Mouse (Mus musculus) 416B (cell line): ENCODE measurements around the gene Psg17.
"Not testable (repeated sequence)": the region's sequence is repeated elsewhere in the genome, so short reads cannot be mapped to it uniquely, and the experiment has no call there.

Experiments
- DNase-seq: peaks from one replicate; pipeline ENCODE4 v3.0.0; 2011; ENCODE audit warnings: low read depth

Gene Psg17

DNA sequence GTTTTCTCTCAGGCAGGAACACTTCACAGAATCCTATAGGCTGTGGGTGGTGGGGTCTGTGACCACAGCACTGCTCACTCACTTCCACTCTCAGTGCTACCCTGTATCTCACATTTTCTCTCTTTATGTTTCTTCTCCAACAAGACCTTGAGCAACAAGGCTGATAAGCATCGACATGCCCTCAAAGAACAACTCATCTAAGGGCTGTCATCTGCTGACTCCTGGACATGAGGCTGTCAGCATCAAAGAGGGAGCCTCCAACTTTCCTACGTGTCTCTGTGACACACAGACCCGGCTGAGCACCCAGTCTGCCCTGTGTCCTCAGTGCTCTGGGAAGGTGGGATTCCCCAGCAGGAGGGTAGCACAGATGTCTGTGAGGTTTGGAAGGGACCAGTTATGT, at the start of gene Psg17:
TSS of gene Psg17 (minus strand) at position 101 of the 400 bp plus-strand sequence.
- no peak for DNase-seq

- not testable (repeated sequence) for DNase-seq
These were observed 49.6 kb upstream of the Psg17 start, which contains the start of gene Pglyrp1 for GRCm38 (mm10) chr7:18871031-18871430. Gene Pglyrp1 (plus strand): TSS chr7:18871331.

GRCm38 (mm10) chr7:18868491-18868890, 47.1 kb upstream of the Psg17 start:
- DNase-seq: no peak

DNA sequence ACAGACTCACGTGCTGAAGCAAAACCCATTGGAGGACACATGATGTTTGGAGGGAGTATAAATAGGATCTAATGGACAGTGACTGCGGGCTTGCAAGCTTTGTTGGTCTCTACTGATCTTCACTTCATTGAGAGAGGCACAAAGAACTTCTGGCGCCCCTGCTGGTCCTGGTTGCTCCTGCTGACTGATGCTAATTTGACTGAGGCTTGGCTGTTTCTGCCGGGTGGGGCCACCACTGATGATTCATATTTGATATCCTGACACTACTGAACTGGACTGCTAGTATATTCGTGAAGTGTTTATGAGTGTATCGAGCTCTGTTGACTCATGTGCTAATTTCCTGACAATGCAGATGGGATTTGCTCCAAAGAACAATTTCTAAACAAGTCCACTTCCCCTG, 41.4 kb upstream of the Psg17 start:
- peak; percentile 39 for DNase-seq

DNA sequence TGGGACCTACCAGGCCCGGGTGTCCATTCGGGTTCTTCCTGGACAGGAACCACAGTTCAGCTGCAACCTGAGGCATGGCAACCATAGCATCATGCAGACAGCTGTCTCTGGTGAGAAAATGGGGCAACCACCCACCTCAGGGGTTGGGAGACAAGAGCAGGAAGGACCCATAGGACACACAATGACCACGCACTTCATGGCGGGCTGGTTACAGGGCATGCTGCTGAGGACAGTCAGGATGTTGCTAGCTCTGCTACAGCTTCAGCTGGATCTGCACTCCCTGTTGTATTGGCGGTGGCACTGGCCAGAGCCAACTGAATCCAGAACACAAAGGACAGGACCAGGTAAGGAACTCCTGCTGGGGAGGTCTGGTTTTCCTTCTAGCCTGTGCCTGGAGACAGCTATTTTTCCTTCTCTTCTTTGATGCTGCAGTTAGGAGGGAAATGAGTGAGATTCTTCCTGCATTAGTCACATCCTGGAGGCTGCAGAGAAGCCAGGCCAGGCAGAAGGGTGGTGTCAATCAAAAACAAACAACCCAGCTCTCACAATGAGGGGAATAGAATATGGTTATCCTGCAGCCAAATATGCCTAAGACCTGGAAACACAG, 37.0 kb upstream of the Psg17 start:
- DNase-seq: peak; percentile 59

DNA sequence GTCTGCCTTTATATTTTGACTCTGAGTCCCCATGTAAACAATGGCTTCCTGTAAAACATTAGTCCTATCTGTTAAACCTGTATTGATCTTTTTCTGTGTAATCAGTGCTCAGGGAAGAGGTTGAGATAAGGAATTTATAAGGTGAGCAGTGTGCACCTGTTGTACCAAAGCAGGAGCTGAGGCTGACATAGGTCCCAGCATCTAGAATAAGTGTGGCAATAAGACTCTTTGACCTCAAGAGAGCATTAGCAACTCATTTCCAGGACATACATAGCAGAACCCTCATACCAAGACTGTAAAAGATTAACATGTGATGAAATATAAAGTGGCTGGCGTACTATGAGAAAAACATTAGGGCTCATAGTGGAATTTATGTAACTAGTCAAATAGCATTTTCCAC, 27.0 kb upstream of the Psg17 start:
- no peak for DNase-seq

DNA sequence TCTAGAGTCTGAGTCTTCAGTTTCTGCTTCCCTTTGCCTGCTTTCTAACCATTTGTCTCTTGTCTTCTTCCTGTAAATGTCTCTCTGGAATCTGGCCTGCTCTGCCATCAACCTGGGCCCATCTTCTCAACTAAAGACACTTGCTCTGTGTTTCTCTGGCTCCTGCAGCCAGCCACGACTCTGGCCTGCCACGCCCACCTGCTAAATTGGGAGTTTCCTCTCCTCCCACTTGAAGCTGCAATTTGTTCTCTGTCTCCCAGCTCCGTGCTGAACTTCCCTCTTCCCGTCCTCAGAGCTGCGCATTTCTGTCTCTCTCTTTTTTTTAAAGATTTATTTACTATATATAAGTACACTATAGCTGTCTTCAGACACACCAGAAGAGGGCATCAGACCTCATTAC, 23.4 kb upstream of the Psg17 start:
- no peak for DNase-seq

DNA sequence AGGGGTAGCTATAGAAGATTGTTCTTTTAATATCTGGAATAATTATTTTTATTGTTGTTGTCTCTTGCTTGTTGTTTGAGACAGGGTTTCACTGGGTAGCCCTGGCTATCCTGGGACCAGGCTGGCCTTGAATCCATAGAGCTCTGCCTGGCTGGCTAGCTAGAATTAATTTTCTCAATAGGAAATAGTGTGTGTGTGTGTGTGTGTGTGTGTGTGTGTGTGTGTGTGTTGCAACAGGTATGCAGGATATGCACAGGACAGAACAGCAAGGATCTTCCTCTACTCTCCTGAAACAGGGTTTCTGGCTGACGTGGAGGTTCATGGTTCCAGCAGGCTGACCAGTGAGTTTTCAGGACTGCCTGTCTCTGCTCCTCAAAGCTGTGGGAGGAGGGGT, 19.8 kb upstream of the Psg17 start:
- DNase-seq: no peak

GRCm38 (mm10) chr7:18840386-18841173, 19.2 kb upstream of the Psg17 start:
- peak; percentile 84 for DNase-seq

- DNase-seq: peak; percentile 23
These were observed 18.5 kb upstream of the Psg17 start, which contains the start of gene Mill2 for GRCm38 (mm10) chr7:18839865-18840264. Gene Mill2 (plus strand): TSS chr7:18839966.

- DNase-seq: no peak
These were observed 10.9 kb upstream of the Psg17 start for GRCm38 (mm10) chr7:18832298-18832697.

DNA sequence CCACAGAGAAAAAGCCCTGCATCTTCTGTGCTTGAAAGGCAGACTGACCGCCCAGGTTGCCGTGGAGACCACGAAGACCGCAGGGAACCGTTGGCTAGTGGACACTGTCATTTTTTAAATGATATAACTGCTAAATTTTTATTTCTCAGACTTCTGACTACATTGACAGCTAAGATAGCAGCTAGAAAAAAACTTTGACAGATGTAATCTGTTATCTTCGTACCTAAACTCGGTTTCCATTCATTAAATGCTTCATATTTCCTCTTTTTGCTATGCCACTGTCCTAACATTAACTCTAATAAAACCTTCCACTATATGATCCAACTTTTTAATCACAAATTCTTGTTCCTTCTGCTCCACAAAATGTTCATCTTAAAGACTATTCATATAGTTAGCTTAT, 8.1 kb upstream of the Psg17 start:
- no peak for DNase-seq

DNA sequence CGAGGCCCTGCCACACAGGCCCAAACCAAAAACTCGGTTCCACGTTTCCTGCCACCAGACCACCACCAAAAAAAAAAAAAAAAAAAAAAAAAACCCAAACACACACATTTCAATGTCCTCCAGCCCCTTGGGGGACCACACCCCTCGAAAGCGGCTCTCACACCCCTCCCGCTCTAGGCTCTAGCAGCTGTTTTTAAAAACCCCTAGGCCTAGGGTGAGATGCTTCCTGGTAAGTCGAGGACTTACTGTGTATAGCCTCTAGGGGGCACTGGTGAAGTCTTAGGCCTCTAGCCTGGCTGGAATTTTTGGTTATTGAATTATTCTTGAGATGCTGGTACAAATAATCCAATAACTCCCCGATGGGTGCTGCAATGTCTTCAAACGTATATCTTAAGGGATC, 7.2 kb upstream of the Psg17 start:
- DNase-seq: peak; percentile 56

GRCm38 (mm10) chr7:18827792-18828546, 6.6 kb upstream of the Psg17 start:
- DNase-seq: no peak

DNA sequence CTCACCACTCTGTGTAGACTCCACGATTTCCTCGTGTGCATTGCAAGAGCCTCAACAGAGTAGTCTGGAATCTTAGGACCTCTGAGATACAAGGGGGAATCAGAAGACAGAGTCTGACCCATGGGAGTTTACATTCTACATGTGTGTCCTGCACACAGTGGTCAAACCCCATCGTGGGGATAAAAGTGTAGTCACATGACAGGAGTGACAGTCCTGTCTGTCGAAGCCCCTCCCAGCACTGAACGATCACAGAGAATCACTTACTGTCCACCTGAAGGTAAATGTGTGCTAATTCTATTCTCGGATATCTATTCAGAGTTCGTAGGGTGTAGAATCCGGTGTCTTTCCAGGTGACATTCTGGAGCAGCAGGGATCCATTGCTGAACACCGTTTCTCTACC, 3.1 kb downstream of the Psg17 start:
- no peak for DNase-seq

- peak; percentile 32 for DNase-seq
These were observed 17.9 kb downstream of the Psg17 start for GRCm38 (mm10) chr7:18803526-18803925.

DNA sequence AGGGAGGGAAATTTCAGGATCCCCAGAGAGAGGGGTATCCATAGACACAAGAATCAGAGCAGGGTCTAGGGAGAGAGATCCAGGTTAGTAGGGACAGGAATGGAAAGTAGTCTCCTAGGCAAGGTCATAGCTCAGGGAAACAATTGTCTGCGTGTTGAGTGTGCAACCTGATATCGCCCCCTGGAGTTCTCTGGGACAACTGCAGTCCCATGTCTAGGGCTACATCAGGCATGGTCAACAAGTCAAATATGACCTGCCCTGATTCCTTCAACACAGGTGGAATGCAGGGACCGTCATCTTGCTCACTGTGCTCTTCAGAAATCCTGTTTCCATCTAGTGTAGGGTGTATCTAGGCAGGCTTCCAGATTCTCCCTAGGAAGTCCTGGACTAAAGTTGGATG, 22.3 kb downstream of the Psg17 start:
- peak; percentile 25 for DNase-seq

DNA sequence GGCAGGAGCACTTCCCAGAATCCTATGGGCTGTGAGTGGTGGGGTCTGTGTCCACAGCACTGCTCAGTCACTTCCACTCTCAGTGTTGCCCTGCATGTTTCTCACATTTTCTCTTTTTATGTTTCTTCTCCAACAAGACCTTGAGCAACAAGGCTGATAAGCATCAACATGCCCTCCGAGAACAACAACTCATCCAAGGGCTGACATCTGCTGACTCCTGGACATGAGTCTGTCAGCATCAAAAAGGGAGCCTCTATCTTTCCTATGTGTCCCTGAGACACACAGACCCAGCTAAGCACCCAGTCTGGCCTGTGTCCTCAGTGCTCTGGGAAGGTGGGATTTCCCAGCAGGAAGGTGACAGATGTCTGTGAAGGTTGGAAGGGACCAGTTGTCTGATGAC, 23.0 kb downstream of the Psg17 start, which contains the start of gene Psg19:
TSS of gene Psg19 (minus strand) at position 101 of the 400 bp plus-strand sequence.
- DNase-seq: no peak

- DNase-seq: not testable (repeated sequence)
These were observed 30.7 kb downstream of the Psg17 start for GRCm38 (mm10) chr7:18790671-18791070.

DNA sequence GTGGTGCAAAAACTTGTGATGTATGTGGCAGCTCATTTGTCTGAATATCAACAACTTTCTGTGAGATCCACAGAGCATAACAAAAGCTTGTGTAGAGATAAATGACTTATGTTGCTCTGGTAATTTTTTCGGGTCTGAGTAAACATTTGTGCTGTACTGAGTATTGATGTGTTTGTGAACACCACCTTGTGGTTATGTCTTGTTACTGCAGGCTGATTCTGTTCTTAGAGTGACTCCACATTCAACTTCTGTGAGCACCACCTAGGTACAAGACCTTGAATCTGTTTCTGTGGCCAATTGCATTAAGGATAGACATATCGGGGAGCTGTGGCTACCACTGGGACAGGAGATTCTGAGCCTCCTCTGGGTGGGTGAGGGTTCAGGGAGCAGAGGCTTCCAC, 40.1 kb downstream of the Psg17 start:
- DNase-seq: peak; percentile 61

DNA sequence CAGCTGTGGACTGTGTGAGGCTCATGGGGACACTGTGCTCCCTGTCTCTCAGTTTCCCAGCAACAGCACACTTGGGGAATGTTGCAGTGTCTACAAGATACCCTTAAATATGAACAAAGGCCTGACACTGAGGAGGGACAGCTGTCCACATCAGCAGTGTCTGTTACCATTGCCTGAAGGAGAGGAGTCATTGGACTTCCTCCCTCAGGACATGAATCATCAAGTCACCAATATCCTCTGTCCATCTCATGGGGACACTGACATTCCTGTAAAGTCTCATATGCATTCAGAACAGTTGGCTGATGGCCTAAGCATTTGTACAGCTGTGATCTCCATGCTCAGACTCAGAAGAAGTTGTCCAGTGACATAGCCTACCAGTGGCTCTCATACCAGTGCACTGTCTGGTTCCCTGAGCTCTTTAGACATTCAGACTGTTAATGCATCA, 42.0 kb downstream of the Psg17 start:
- DNase-seq: peak; percentile 56
